Mouse (Mus musculus) heart, adult 18-20 months (tissue): ENCODE results near the gene Cept1. TPM values are rescaled to one million over a fixed set of nuclear protein-coding genes. Genes with fewer than 3 reads are reported as not detected.

Experiments
- total RNA-seq, 2 experiments: library from RNA; stranded (reverse); gene quantifications; 2 replicates each; pipeline ENCODE4 v1.2.3; 2021

Gene Cept1
- total RNA-seq, 2 experiments from 2014 or later, result 19.9 to 21.6 TPM

Other genes starting within 250 kb of the Cept1 start
- gene Chil6, start 141.6 kb downstream of the Cept1 start, total RNA-seq, result not detected
- 1 to 10 TPM in 1 of 2 experiments, under 1 TPM in 1; 0.45 to 1.5 TPM for gene Dennd2d, start 65.4 kb downstream of the Cept1 start, total RNA-seq
- gene Dram2, start within 50 bp of the Cept1 start, total RNA-seq, result 100 to 1,000 TPM in 1 of 2 experiments, 10 to 100 TPM in 1; 88.9 to 102 TPM
- gene Lrif1, start 137.2 kb upstream of the Cept1 start, total RNA-seq, result 10 to 100 TPM; 12.8 to 14.4 TPM
- gene Cd53, start 242.3 kb upstream of the Cept1 start, total RNA-seq, result 10 to 100 TPM in 1 of 2 experiments, 1 to 10 TPM in 1; 5.7 to 12.0 TPM